ENCODE assay signal across 8 mouse cellular contexts in genomic region chr8:109607650-109608049, GRCm38 (mm10). TPM values are rescaled to one million over a fixed set of nuclear protein-coding genes. Genes with fewer than 3 reads are reported as not detected.
DNase-seq lines count a peak whose midpoint lies in the region; ATAC-seq and TF ChIP-seq lines count a peak whose summit lies in the region.

No protein-coding gene starts in this region.

- no peak for ATAC-seq in intestine, postnatal 0 days
- no peak for ATAC-seq in neural tube, embryonic 13.5 days (ENCODE audit: low read depth)

- peak overlapping the region; percentile 89 for H3K4me2 ChIP-seq in intestine, postnatal 0 days (replicated peaks; ENCODE audit: low read depth)
- H3K4me2 ChIP-seq in neural tube, embryonic 13.5 days: peak overlapping the region; percentile 82

- H3K79me2 ChIP-seq in heart, adult 2 months (replicated peaks; ENCODE audit: control insufficient read depth, insufficient read depth, low read length): no peaks in the 10 kb centered on the region

- peaks cover 5% of the 10 kb centered on the region for H3K4me1 ChIP-seq in heart, adult 2 months (ENCODE audit: control insufficient read depth, insufficient read depth, low read length)
- peaks cover 3% of the 10 kb centered on the region; the same call in 1 of the 2 replicates for H3K4me1 ChIP-seq in intestine, postnatal 0 days (replicated peaks; ENCODE audit: control insufficient read depth, insufficient read depth, low read length)
- peaks cover 19% of the 10 kb centered on the region for H3K4me1 ChIP-seq in neural tube, embryonic 13.5 days (replicated peaks)

- no peaks in the 10 kb centered on the region for H3K27me3 ChIP-seq in heart, adult 2 months (ENCODE audit: control insufficient read depth, insufficient read depth, low read length)
- H3K27me3 ChIP-seq in intestine, postnatal 0 days (replicated peaks; ENCODE audit: control insufficient read depth, insufficient read depth, low read length): no peaks in the 10 kb centered on the region
- no peaks in the 10 kb centered on the region for H3K27me3 ChIP-seq in neural tube, embryonic 13.5 days

- H3K9ac ChIP-seq in heart, adult 2 months (ENCODE audit: low read depth, low read length): peak overlapping the region; percentile 73
- H3K9ac ChIP-seq in intestine, postnatal 0 days (ENCODE audit: low read depth, low read length): peak overlapping the region; percentile 73
- peak overlapping the region; percentile 87 for H3K9ac ChIP-seq in neural tube, embryonic 13.5 days

- TF ChIP-seq POLR2A in heart, adult 2 months (IDR thresholded peaks at IDR 0.05; ENCODE audit: insufficient read depth, low read depth, low read length): no peak

- H3K4me3 ChIP-seq in heart, adult 2 months: peak overlapping the region; percentile 69
- H3K4me3 ChIP-seq in intestine, postnatal 0 days (ENCODE audit: low read depth, low read length): peak overlapping the region; percentile 65
- H3K4me3 ChIP-seq in neural tube, embryonic 13.5 days: peak overlapping the region; percentile 51

- WGBS in heart, adult 2 months: 7% methylated on average over 12 of the region's 12 CpGs
- WGBS in intestine, postnatal 0 days: 12% methylated on average over 12 of the region's 12 CpGs
- 16% methylated on average over 12 of the region's 12 CpGs for WGBS in neural tube, embryonic 13.5 days

- no peak for TF ChIP-seq EP300 in heart, adult 2 months (IDR thresholded peaks at IDR 0.05; ENCODE audit: insufficient read depth, low read depth, low read length)

- peak overlapping the region; percentile 90 for H3K27ac ChIP-seq in heart, adult 2 months
- no peak overlapping the region for H3K27ac ChIP-seq in intestine, postnatal 0 days (ENCODE audit: low read depth, low read length)
- peak overlapping the region; percentile 98 for H3K27ac ChIP-seq in neural tube, embryonic 13.5 days (replicated peaks)

- no peaks in the 10 kb centered on the region for H3K9me3 ChIP-seq in intestine, postnatal 0 days (ENCODE audit: control insufficient read depth)
- H3K9me3 ChIP-seq in neural tube, embryonic 13.5 days: no peaks in the 10 kb centered on the region

- intact Hi-C loops in heart, adult 2 months (cut with DNase I): loop anchor here (1.0 to 5.0 kb wide), 3 partner anchors 41 to 175 kb away; partner anchors contain the start of gene Ist1

- H3K36me3 ChIP-seq in heart, adult 2 months (ENCODE audit: control insufficient read depth, insufficient read depth, low read length): no peaks in the 10 kb centered on the region
- peaks cover 14% of the 10 kb centered on the region; the same call in 1 of the 2 replicates for H3K36me3 ChIP-seq in intestine, postnatal 0 days (ENCODE audit: control insufficient read depth, insufficient read depth)
- peaks cover 27% of the 10 kb centered on the region for H3K36me3 ChIP-seq in neural tube, embryonic 13.5 days

- no peak for TF ChIP-seq CTCF in heart, adult 2 months (IDR thresholded peaks at IDR 0.05)
- no peak for TF ChIP-seq CTCF in intestine, postnatal 0 days (IDR thresholded peaks at IDR 0.05; ENCODE audit: low read depth)

- DNase-seq in heart, adult 2 months: no peak
- DNase-seq in heart, postnatal 4 days: no peak
- DNase-seq in 416B (ENCODE audit: low read depth) (peak; percentile 70), MN1 (ENCODE audit: low spot score) (no peak)
- peak; percentile 36 for DNase-seq in embryo, embryonic 10.5 days (ENCODE audit: low spot score)
- DNase-seq in spleen, postnatal 4 days (ENCODE audit: low spot score in 2 of 2): no peak

RNA-seq across cellular contexts. Expression of gene Dhodh, which starts 0.8 kb away (rescaled TPM):
- total RNA-seq in heart, adult 2 months (2021): 10 to 100 TPM; 13.4 to 16.8 TPM
- 13.8 and 17.9 TPM in 2 replicates for polyA plus RNA-seq in heart, adult 2 months (2012; rRNA removed)
- total RNA-seq in heart, postnatal 4 days (2021): 10 to 100 TPM; 19.6 to 23.1 TPM
- polyA plus RNA-seq in intestine, postnatal 0 days (2015; fragmentation: Nextera tagmentation; extraction: Ambion mirVana): 12.5 and 13.5 TPM in 2 replicates
- polyA plus RNA-seq in neural tube, embryonic 13.5 days (2015; fragmentation: Nextera tagmentation; extraction: Ambion mirVana): 29.1 and 29.8 TPM in 2 replicates

RNA-seq across cellular contexts. Expression of gene Pkd1l3, which starts 6.7 kb away (rescaled TPM):
- total RNA-seq in heart, adult 2 months (2021): under 1 TPM in 1 of 2 experiments, not detected in 1; 0.08 TPM
- 0.14 TPM in 1 of 2 replicates, not detected in the other for polyA plus RNA-seq in heart, adult 2 months (2012; rRNA removed)
- not detected for total RNA-seq in heart, postnatal 4 days (2021)
- not detected in 2 replicates for polyA plus RNA-seq in intestine, postnatal 0 days (2015; fragmentation: Nextera tagmentation; extraction: Ambion mirVana)
- 0.14 TPM in 1 of 2 replicates, not detected in the other for polyA plus RNA-seq in neural tube, embryonic 13.5 days (2015; fragmentation: Nextera tagmentation; extraction: Ambion mirVana)

RNA-seq across cellular contexts. Expression of gene Hp, which starts 28.7 kb away (rescaled TPM):
- total RNA-seq in heart, adult 2 months (2021): 1 to 10 TPM; 6.7 to 8.9 TPM
- polyA plus RNA-seq in heart, adult 2 months (2012; rRNA removed): 21.2 and 76.1 TPM in 2 replicates
- 1 to 10 TPM in 1 of 2 experiments, under 1 TPM in 1; 0.99 to 1.2 TPM for total RNA-seq in heart, postnatal 4 days (2021)
- 0.47 and 0.50 TPM in 2 replicates for polyA plus RNA-seq in intestine, postnatal 0 days (2015; fragmentation: Nextera tagmentation; extraction: Ambion mirVana)
- polyA plus RNA-seq in neural tube, embryonic 13.5 days (2015; fragmentation: Nextera tagmentation; extraction: Ambion mirVana): 0.71 and 0.73 TPM in 2 replicates

RNA-seq across cellular contexts. Expression of gene Txnl4b, which starts 42.0 kb away (rescaled TPM):
- total RNA-seq in heart, adult 2 months (2021): 1 to 10 TPM; 4.2 to 5.1 TPM
- 4.8 and 5.0 TPM in 2 replicates for polyA plus RNA-seq in heart, adult 2 months (2012; rRNA removed)
- total RNA-seq in heart, postnatal 4 days (2021): 1 to 10 TPM; 5.6 to 6.7 TPM
- polyA plus RNA-seq in intestine, postnatal 0 days (2015; fragmentation: Nextera tagmentation; extraction: Ambion mirVana): 13.9 and 17.0 TPM in 2 replicates
- 30.5 and 32.9 TPM in 2 replicates for polyA plus RNA-seq in neural tube, embryonic 13.5 days (2015; fragmentation: Nextera tagmentation; extraction: Ambion mirVana)

RNA-seq across cellular contexts. Expression of gene Dhx38, which starts 42.0 kb away (rescaled TPM):
- 10 to 100 TPM; 13.1 to 13.2 TPM for total RNA-seq in heart, adult 2 months (2021)
- 8.6 and 9.7 TPM in 2 replicates for polyA plus RNA-seq in heart, adult 2 months (2012; rRNA removed)
- total RNA-seq in heart, postnatal 4 days (2021): 10 to 100 TPM; 18.7 to 19.9 TPM
- 7.8 and 8.9 TPM in 2 replicates for polyA plus RNA-seq in intestine, postnatal 0 days (2015; fragmentation: Nextera tagmentation; extraction: Ambion mirVana)
- 17.8 and 19.6 TPM in 2 replicates for polyA plus RNA-seq in neural tube, embryonic 13.5 days (2015; fragmentation: Nextera tagmentation; extraction: Ambion mirVana)

Comparison
In these comparisons a context has a peak if more than half of its experiments do, and no peak if none do; other contexts are left out.
1. DNase-seq: peak in 416B (single experiment) and embryo, embryonic 10.5 days (single experiment); none in heart, adult 2 months (0 of 2), heart, postnatal 4 days (single experiment), spleen, postnatal 4 days (0 of 2) and MN1 (single experiment).
2. RNA of gene Hp, which starts 28.7 kb away (polyA plus RNA-seq): 21.2 to 76.1 TPM in heart, adult 2 months; 0.71 to 0.73 TPM in neural tube, embryonic 13.5 days and 0.47 to 0.50 TPM in intestine, postnatal 0 days; every median in the first group is over 10 times any median in the second.
3. Peak in every context shown above with its lines, with median percentiles within 50 percentile points of each other: H3K4me3 ChIP-seq and H3K9ac ChIP-seq.